Mouse (Mus musculus): Measurements from ENCODE around the gene Ahnak. TPM values are rescaled to one million over a fixed set of nuclear protein-coding genes. Genes with fewer than 3 reads are reported as not detected.
A peak's percentile ranks its signal among the peaks of the same experiment; 100 is the strongest.

The Ahnak gene
- total RNA-seq, 1 experiment, result 155 TPM

GRCm38 (mm10) chr19:8991871-8992735 is 3.0 kb downstream of the Ahnak start:
- no peaks in the 10 kb centered on the region for H3K36me3 ChIP-seq (ENCODE audit: control insufficient read depth, insufficient read depth, low read length, poor library complexity, severe bottlenecking)
- no peak for TF ChIP-seq ZC3H11A (IDR thresholded peaks at IDR 0.05; ENCODE audit: borderline replicate concordance, low read depth, low read length)
- no peak for TF ChIP-seq CHD2 (IDR thresholded peaks at IDR 0.05; ENCODE audit: low read depth, low read length)
- no peak for TF ChIP-seq HCFC1 (IDR thresholded peaks at IDR 0.05; ENCODE audit: borderline replicate concordance, insufficient read depth, low read length)
- TF ChIP-seq MAFK (IDR thresholded peaks at IDR 0.05; ENCODE audit: insufficient read depth, low read depth, low read length), result no peak
- TF ChIP-seq ZNF384 (IDR thresholded peaks at IDR 0.05; ENCODE audit: low read depth, low read length), result no peak
- in situ Hi-C loops (cut with MboI; ENCODE audit: low sequenced_read_pairs in 2 of 2, unreplicated experiment in 2 of 2), result loop anchor here (10.0 to 25.0 kb wide), 2 partner anchors 93 to 95 kb away; partner anchors contain the start of gene Scgb1a1 (in 2 of the 2)
- H3K9ac ChIP-seq (ENCODE audit: insufficient read depth, low read depth, low read length, poor library complexity, severe bottlenecking), result no peak overlapping the region
- H3K4me1 ChIP-seq (ENCODE audit: control insufficient read depth in 2 of 2, insufficient read depth in 2 of 2, low read length in 2 of 2, poor library complexity in 1 of 2), result peaks cover 10 to 30% of the 10 kb centered on the region in 2 experiments; a peak in 3 of 4 replicates
- H3K9me3 ChIP-seq (ENCODE audit: control insufficient read depth, insufficient read depth, low read depth, low read length), result no peaks in the 10 kb centered on the region
- H3K27ac ChIP-seq (ENCODE audit: insufficient read depth, low read depth, low read length, poor library complexity, severe bottlenecking), result no peak overlapping the region
- no peak for DNase-seq (ENCODE audit: low read depth, low spot score)
- no peak overlapping the region for H3K4me3 ChIP-seq (ENCODE audit: insufficient read depth in 1 of 2, low read depth in 1 of 2, low read length in 2 of 2, poor library complexity in 1 of 2, severe bottlenecking in 1 of 2)

GRCm38 (mm10) chr19:8992769-8993624 is 3.9 kb downstream of the Ahnak start:
- no peak overlapping the region for H3K27ac ChIP-seq (ENCODE audit: insufficient read depth, low read depth, low read length, poor library complexity, severe bottlenecking)
- H3K4me3 ChIP-seq (ENCODE audit: insufficient read depth in 1 of 2, low read depth in 1 of 2, low read length in 2 of 2, poor library complexity in 1 of 2, severe bottlenecking in 1 of 2), result no peak overlapping the region
- no peak for TF ChIP-seq MAFK (IDR thresholded peaks at IDR 0.05; ENCODE audit: insufficient read depth, low read depth, low read length)
- peak; percentile 87 for TF ChIP-seq ZC3H11A (IDR thresholded peaks at IDR 0.05; ENCODE audit: borderline replicate concordance, low read depth, low read length)
- no peak for TF ChIP-seq ZNF384 (IDR thresholded peaks at IDR 0.05; ENCODE audit: low read depth, low read length)
- no peak for TF ChIP-seq CHD2 (IDR thresholded peaks at IDR 0.05; ENCODE audit: low read depth, low read length)
- TF ChIP-seq HCFC1 (IDR thresholded peaks at IDR 0.05; ENCODE audit: borderline replicate concordance, insufficient read depth, low read length), result no peak
- in situ Hi-C loops (cut with MboI; ENCODE audit: low sequenced_read_pairs in 2 of 2, unreplicated experiment in 2 of 2), result loop anchor here (10.0 to 25.0 kb wide), 2 partner anchors 92 to 94 kb away; partner anchors contain the start of gene Scgb1a1 (in 2 of the 2)
- no peak overlapping the region for H3K9ac ChIP-seq (ENCODE audit: insufficient read depth, low read depth, low read length, poor library complexity, severe bottlenecking)
- no peak for DNase-seq (ENCODE audit: low read depth, low spot score)
- H3K9me3 ChIP-seq (ENCODE audit: control insufficient read depth, insufficient read depth, low read depth, low read length), result no peaks in the 10 kb centered on the region
- H3K4me1 ChIP-seq (ENCODE audit: control insufficient read depth in 2 of 2, insufficient read depth in 2 of 2, low read length in 2 of 2, poor library complexity in 1 of 2), result peaks cover 11 to 35% of the 10 kb centered on the region in 2 experiments
- H3K36me3 ChIP-seq (ENCODE audit: control insufficient read depth, insufficient read depth, low read length, poor library complexity, severe bottlenecking), result no peaks in the 10 kb centered on the region

GRCm38 (mm10) chr19:8993625-8993912 is 4.5 kb downstream of the Ahnak start:
- H3K4me3 ChIP-seq (ENCODE audit: insufficient read depth in 1 of 2, low read depth in 1 of 2, low read length in 2 of 2, poor library complexity in 1 of 2, severe bottlenecking in 1 of 2), result no peak overlapping the region
- no peak for DNase-seq (ENCODE audit: low read depth, low spot score)
- no peak overlapping the region for H3K27ac ChIP-seq (ENCODE audit: insufficient read depth, low read depth, low read length, poor library complexity, severe bottlenecking)
- H3K36me3 ChIP-seq (ENCODE audit: control insufficient read depth, insufficient read depth, low read length, poor library complexity, severe bottlenecking), result no peaks in the 10 kb centered on the region
- in situ Hi-C loops (cut with MboI; ENCODE audit: low sequenced_read_pairs in 2 of 2, unreplicated experiment in 2 of 2), result loop anchor here (10.0 to 25.0 kb wide), 2 partner anchors 91 to 94 kb away; partner anchors contain the start of gene Scgb1a1 (in 2 of the 2)
- no peak overlapping the region for H3K9ac ChIP-seq (ENCODE audit: insufficient read depth, low read depth, low read length, poor library complexity, severe bottlenecking)
- H3K9me3 ChIP-seq (ENCODE audit: control insufficient read depth, insufficient read depth, low read depth, low read length), result no peaks in the 10 kb centered on the region
- TF ChIP-seq MAFK (IDR thresholded peaks at IDR 0.05; ENCODE audit: insufficient read depth, low read depth, low read length) (no peak), HCFC1 (IDR thresholded peaks at IDR 0.05; ENCODE audit: borderline replicate concordance, insufficient read depth, low read length) (no peak), ZC3H11A (IDR thresholded peaks at IDR 0.05; ENCODE audit: borderline replicate concordance, low read depth, low read length) (no peak), ZNF384 (IDR thresholded peaks at IDR 0.05; ENCODE audit: low read depth, low read length) (no peak), CHD2 (IDR thresholded peaks at IDR 0.05; ENCODE audit: low read depth, low read length) (no peak)
- peaks cover 13 to 31% of the 10 kb centered on the region in 2 experiments for H3K4me1 ChIP-seq (ENCODE audit: control insufficient read depth in 2 of 2, insufficient read depth in 2 of 2, low read length in 2 of 2, poor library complexity in 1 of 2)

DNA sequence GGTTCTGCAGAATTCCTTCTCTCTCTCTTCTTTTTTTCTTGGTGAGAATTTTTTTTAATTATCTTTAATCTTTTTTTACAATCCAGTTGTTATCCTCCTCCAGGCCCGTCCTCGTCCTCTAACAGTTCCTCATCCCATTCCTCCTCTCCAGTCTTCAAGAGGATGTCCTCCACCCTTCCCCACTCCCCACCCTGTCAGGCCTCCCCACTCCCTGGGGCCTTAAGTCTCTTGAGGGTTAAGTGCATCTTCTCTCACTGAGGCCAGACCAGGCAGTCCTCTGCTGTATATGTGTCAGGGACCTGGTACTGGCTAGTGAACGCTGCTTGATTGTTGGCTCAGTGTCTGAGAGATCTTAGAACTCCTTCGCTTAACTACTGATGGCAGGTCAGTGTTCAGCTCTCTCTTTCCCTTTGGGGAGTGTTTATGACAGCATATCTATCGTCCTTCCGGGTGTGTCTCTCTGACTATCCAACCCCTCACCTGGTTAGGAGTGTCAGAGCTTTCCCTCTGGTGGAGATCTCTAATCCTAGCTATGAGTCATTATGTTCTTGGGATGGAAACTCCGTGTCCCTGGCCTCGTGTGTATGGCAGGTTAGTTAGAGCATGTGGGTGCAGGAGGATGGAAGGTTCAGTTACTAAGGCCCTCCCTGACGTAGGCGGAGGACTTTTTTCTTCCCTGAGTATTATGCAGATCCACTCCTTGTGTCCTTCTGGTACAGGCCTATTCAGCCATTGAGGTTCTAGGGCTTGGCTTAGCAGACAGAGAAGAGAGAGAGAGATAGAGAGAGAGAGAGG is 5.9 kb downstream of the Ahnak start:
- H3K4me1 ChIP-seq (ENCODE audit: control insufficient read depth in 2 of 2, insufficient read depth in 2 of 2, low read length in 2 of 2, poor library complexity in 1 of 2), result peaks cover 13 to 36% of the 10 kb centered on the region in 2 experiments
- H3K27ac ChIP-seq (ENCODE audit: insufficient read depth, low read depth, low read length, poor library complexity, severe bottlenecking), result no peak overlapping the region
- no peaks in the 10 kb centered on the region for H3K9me3 ChIP-seq (ENCODE audit: control insufficient read depth, insufficient read depth, low read depth, low read length)
- in situ Hi-C loops (cut with MboI; ENCODE audit: low sequenced_read_pairs in 2 of 2, unreplicated experiment in 2 of 2), result loop anchor here (10.0 to 25.0 kb wide), 2 partner anchors 90 to 92 kb away; partner anchors contain the start of gene Scgb1a1 (in 2 of the 2)
- H3K4me3 ChIP-seq (ENCODE audit: insufficient read depth in 1 of 2, low read depth in 1 of 2, low read length in 2 of 2, poor library complexity in 1 of 2, severe bottlenecking in 1 of 2), result no peak overlapping the region
- DNase-seq (ENCODE audit: low read depth, low spot score), result no peak
- 0 out of 2 replicates have a peak, but pooled peaks cover 3% of the 10 kb centered on the region for H3K36me3 ChIP-seq (ENCODE audit: control insufficient read depth, insufficient read depth, low read length, poor library complexity, severe bottlenecking)
- no peak for TF ChIP-seq ZNF384 (IDR thresholded peaks at IDR 0.05; ENCODE audit: low read depth, low read length)
- TF ChIP-seq MAFK (IDR thresholded peaks at IDR 0.05; ENCODE audit: insufficient read depth, low read depth, low read length), result no peak
- TF ChIP-seq CHD2 (IDR thresholded peaks at IDR 0.05; ENCODE audit: low read depth, low read length), result no peak
- H3K9ac ChIP-seq (ENCODE audit: insufficient read depth, low read depth, low read length, poor library complexity, severe bottlenecking), result no peak overlapping the region

Data from ES-E14 (cell line).